Mouse (Mus musculus): ENCODE results near the gene Cyp4v3.
A peak's percentile ranks its signal among the peaks of the same experiment; 100 is the strongest.
"Not testable (repeated sequence)": the region's sequence is repeated elsewhere in the genome, so short reads cannot be mapped to it uniquely, and the experiment has no call there.

Gene Cyp4v3

GRCm38 (mm10) chr8:45332685-45333409, at the start of gene Cyp4v3:
TSS of gene Cyp4v3 (minus strand) at chr8:45333216.
- DNase-seq (ENCODE audit: low spot score) = no peak

GRCm38 (mm10) chr8:45381963-45382347, 48.9 kb upstream of the Cyp4v3 start, which contains the start of gene Fam149a:
TSS of gene Fam149a (minus strand) at chr8:45382291.
- DNase-seq (ENCODE audit: low spot score) = no peak

DNA sequence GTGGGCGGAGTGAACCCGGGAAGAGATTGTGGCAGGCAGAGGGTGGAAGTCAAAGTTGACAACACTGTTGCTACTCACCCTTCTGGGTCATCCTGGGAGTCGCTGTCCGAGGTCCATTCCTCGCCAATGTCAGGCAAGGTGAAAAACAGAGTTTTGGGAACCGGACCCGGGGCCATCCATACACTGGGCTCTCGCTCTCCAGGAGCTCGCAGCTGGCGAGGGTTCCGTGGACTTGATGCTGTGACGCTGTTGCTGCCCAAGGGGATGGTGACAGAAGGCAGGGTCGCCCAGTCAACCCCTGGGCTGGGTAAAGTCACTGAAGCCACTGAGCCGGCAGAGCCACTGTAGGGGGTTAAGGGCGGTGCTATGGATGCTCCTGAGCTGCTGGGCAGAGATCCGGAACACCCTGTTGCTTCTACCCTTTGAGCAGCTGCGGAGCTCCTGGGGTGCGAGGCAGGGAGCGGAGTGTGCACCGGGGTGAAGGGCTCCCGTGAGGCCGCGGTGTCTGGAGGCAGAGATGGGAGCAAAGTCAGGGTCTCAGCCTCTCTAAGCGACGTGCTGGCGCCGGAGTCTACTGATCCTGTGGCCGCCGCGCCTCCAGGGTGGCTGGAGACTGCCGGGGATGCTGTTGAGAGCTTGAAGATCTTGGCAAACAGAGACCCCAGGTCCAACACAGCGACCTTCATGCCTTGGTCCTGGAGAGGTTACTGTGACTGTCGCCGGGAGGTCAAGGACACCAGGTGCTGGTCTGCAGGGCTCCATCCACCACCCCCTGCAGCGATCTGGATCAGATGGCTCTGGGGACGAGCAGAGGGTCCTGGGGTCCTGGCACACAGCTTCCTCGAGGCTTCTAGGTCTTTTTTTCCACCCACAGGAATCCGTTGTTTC, 48.3 kb upstream of the Cyp4v3 start:
- no peak for DNase-seq (ENCODE audit: low spot score)

DNA sequence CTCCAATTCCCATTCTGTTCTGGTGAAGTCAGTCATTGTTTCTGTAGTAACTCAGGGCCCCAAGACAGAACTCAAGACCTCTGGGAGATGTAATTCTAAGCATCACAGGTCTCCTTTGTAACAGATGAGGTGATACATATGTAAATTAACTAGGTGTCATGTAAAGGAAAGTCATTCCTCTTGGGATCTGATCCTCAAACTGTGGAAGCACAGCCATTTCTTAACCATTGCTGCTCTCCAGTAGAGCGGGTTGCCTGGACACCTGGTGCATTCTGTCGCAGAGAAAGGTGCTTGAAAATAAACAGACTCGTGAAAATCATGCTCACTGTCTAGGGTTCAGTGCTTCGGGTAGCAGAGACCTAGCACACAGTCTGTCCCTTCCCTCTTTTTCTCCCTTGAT, 47.6 kb upstream of the Cyp4v3 start:
- DNase-seq (ENCODE audit: low spot score) = no peak

DNA sequence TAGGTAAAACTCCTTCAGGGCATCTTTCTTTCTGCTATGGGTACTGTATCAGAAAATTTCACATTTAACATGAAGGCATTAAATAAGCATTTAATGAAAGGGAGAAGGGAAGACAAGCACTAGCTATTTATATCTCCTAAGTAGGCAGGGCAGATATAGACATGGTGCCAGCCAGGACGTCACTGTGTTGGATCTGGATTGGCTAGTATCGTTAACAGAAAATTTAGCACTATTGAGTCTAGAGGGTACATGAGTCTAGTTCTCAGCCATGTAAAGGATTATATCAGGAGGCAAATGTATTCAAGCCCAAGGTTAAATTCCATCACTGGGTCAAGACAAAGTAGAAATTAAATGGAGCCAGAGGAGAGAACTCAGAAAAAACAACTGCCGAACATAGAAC, 41.1 kb upstream of the Cyp4v3 start:
- no peak for DNase-seq (ENCODE audit: low spot score)

GRCm38 (mm10) chr8:45367154-45367553, 34.1 kb upstream of the Cyp4v3 start:
- DNase-seq (ENCODE audit: low spot score) = no peak

- no peak for DNase-seq (ENCODE audit: low spot score)
Observed at GRCm38 (mm10) chr8:45363220-45363619, 30.2 kb upstream of the Cyp4v3 start.

DNA sequence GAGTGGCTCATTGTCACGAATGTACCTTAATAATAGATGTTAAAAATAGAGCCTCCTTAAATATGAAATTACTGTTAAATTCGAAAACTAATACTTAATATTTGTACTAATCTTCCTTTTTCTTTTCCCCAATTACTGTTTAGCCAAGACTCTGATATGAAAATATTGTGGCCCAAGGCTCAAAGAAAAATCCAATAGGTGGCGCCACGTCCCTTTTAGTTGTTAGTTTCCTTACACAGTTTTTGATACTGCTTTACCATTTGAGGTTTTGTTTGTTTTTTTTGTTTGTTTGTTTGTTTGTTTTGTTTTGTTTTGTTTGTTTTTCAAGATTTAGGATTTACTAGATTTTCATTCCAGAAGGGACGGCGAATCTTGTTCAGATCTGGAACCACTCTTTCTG, 29.3 kb upstream of the Cyp4v3 start:
- DNase-seq (ENCODE audit: low spot score) = no peak

DNA sequence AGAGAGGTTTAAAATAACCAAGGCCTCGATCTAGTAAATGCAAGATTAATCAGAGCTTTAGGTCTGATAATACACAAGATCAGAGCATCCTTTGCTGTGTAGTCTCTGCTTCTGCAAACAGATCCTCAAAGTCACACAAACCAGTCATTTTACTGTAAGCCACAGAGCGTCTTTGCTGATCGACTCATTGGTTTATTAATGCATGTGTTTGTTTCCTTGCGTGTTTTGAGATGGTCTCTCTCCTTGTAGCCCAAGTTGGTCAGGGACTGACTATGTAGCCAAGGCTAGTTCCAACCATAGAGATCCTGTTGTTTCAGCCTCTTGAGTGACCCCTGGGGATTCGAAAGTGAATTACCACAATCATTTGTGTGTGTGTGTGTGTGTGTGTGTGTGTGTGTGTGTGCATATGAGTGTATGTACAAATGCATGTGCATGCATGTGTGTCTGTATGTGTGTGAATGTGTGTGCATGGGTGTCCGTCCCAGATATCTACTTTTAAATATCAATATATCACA, 26.1 kb upstream of the Cyp4v3 start:
- no peak for DNase-seq (ENCODE audit: low spot score)

DNA sequence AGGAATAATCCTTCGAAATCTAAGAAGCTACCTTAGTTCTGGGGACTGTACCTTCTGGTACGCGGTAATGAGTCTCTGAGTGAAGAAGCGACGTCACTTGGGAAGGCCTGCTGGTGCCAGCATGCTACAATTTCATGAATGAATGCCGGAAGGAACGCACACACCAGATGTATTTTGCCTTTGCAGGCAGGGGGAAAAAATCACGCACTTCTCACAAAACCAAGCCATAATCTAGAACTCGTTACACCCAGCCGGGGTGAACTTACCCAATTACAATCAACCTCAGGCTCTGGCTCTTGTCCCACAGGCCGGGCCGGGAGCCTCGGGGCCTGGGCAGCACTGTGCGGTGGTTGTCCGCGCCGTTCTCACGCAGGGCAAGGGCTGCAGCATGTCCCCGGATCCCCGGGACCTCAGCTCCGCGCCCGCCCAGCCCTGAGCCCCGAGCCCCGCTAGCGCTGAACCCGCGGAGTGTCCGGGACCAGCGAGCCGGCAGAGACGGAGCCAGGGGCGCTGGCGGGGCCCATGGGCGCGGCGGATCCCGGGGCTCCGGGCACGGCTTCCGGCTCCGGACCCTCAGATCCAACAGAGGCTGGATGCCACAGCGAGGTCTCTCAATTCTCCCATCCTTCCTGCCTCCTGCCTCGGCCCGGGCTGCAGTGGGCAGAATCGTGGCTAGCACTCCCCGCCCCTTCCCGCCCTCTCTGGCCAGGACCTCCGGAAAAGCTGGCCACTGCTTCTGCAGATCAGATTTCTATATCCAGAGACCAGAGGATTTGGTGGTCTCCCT, 25.3 kb upstream of the Cyp4v3 start:
- peak; percentile 14 for DNase-seq (ENCODE audit: low spot score)

DNA sequence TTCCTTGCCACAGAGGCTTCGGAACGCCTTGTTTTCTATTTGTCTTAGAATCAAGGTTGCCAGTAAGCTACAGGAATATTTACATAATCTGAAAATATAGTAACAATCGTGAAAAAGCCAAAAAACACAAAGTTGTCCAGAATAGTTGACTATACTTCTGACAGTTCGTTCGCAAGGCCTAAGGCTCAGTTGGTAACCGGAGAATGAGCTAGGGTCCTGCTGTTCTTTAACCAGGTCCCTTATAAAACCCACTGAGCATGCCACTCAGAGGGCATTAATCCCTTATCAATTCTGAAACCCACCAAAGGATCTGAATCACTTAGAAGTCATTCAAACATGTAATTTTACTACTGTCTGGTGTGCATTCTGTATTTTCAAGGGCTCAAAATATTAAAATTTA, 22.8 kb upstream of the Cyp4v3 start:
- no peak for DNase-seq (ENCODE audit: low spot score)

DNA sequence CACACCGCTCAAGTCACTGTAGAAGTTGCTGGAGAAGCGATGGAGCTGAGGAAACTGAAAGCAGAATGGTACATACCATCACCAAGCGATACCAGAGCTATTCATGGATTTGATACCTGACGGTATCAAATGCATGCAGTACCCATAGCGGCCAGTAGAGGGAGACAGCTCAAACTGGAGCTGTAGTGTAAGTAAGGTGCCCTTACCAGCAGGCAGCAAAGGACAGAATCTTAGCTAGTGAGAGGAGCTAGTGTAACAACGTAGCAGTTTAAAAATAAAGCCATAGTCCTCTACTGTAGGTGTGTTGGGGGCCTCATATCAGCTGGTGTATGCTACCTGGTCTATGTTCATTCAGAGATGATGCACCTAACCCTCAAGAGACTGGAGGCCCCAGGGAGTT, 12.0 kb upstream of the Cyp4v3 start:
- peak; percentile 22 for DNase-seq (ENCODE audit: low spot score)

- no peak for DNase-seq (ENCODE audit: low spot score)
Observed at GRCm38 (mm10) chr8:45344298-45344697, 11.3 kb upstream of the Cyp4v3 start.

DNA sequence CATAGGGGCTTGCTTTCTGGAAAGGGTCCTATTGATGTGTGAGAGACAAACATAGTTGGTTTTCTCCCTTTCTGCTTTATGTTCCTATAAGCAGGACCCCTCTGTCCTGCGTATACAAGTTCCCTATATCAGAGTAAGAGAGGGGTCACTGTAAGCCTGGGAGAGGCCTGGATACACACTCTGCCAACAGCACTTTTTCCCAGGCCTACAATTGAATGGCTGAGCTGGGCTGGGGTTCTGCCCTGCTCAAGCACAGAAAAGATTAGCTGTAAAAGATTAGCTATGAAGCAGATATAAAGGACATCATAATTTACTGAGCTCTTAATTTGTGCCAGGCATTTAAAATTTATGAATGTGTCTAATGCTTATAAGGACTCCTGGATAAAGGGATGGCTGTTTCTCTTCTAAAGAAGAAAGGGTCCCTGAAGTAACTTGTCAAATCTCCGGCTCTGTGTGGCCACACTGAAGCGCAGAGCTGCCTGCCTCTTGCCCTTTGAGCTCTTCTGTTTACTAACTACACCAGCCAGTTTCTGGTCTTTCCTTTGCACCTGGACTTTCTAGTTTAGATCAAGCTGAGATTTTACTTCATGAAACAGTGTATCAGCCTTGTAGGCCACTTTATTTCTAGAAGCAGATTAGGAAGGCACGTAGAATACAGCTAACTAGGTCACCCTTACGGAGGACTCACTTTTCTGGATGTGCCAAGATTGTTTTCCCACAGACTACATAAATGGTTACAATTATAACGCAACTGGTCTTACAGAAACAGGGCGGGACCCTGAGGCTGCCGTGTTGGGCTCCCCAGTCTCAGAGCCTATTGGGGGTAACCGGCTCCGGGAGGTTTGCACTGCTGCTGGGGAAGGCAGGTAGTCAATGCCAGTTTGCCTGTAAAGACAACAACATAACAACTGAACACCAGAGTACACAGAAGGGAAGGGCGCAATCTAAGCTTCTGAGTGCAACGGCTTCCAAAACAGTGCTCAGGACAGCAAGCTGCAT, 8.9 kb upstream of the Cyp4v3 start:
- DNase-seq (ENCODE audit: low spot score) = no peak

- no peak for DNase-seq (ENCODE audit: low spot score)
Observed at GRCm38 (mm10) chr8:45333493-45333892, 477 bp upstream of the Cyp4v3 start.

GRCm38 (mm10) chr8:45330856-45331255, 2.2 kb downstream of the Cyp4v3 start:
- DNase-seq (ENCODE audit: low spot score) = no peak

DNA sequence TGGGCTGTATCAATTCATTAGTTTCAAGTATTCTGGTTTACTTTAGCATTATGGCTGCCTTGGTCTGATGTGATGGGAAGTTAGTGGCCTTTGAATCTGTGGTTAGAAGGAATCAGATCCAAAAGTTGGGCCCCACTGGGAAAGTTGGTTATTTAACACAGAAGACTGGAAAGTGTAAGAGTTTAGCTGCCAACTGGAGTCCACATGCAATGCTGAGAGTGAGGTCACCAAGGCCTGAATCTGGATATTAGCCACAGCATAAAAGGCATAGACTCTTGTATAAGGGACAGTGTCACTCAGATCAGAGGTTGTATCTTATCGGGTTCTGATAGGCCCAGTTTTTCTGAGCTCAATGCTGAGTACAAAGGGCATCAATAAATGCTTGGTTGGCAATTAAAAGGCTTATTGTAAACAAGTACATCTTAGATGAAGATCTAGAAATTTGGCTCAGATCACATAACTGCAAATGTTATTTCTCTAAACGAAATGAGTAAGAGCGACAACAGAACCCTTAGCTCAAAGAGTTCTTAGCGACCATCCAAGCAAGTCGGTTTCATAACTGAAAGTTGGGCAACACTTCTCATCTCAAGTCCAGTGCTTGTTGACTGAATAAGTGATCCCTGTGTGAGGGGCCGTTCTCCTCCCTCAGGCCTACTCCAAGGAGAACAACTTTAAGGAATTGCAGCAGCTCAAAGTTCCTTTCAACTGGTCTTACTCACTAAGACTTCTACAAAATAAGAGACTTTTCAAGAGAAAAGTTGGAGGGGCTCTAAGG, 3.6 kb downstream of the Cyp4v3 start:
- DNase-seq (ENCODE audit: low spot score) = no peak

DNA sequence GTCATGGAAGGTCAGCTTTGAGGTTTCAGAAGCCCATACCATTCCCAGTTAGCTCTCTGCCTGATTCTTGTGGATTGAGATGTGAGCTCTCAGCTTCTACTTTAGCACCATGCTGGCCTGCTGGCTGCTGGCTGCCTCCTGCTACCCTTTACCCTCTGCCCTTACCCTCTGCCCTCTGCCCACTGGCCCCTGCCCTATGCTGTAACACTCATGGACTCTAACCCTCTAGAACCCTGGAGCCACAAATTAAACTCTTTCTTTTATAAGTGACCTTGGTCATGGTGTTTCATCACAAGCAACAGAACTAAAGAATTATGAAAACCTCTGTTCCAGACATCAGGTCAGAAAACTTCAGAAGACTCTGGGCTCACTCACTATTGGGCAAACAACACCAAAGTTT, 5.9 kb downstream of the Cyp4v3 start:
- not testable (repeated sequence) for DNase-seq (ENCODE audit: low spot score)

- DNase-seq (ENCODE audit: low spot score) = no peak
Observed at GRCm38 (mm10) chr8:45324151-45324550, 8.9 kb downstream of the Cyp4v3 start.

DNA sequence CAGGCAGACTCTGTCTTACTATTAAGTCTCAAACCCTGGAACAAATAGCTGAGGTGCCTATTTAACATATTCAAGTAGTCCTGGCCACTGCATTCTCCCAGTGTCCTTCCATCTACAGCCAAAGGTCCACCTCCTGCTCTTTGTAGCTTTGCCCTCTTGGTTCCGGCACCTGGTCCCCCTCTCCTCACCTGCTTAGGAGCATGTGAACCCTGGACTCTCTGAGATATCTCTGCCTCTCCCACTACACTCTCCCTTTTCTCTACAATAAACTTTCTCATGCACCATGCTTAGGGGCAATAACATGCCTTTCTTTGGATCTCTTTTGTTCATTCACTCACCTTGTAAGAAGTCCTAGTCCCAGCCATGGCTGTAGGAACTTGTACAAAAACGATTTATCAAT, 11.7 kb downstream of the Cyp4v3 start:
- DNase-seq (ENCODE audit: low spot score) = no peak
